Mouse (Mus musculus) heart, postnatal 0 days (tissue): ENCODE results near the gene Rnaseh2b. TPM values are rescaled to one million over a fixed set of nuclear protein-coding genes. Genes with fewer than 3 reads are reported as not detected.

Experiments
- ATAC-seq: fragments of 200-750 bp; cut with Nextera tagmentation; 2 replicates; pipeline ENCODE4 v1.8.0; 2017; ENCODE audit warnings: low read depth, moderate number of reproducible peaks, moderate library complexity; ENCODE audit not compliant: insufficient read depth
- DNase-seq: peaks from one replicate; pipeline ENCODE4 v3.0.0-alpha.2; 2016; ENCODE audit warnings: low spot score
- H3K27ac ChIP-seq: fragments of 300-500 bp; sonication (generic); 2 replicates; pipeline ENCODE4 v1.5.1; 2014; ENCODE audit warnings: low read depth, mild to moderate bottlenecking
- H3K27me3 ChIP-seq: fragments of 300-500 bp; sonication (generic); 2 replicates; pipeline ENCODE4 v1.6.1; 2014; ENCODE audit warnings: low read length, mixed read lengths; ENCODE audit not compliant: control insufficient read depth, insufficient read depth
- H3K36me3 ChIP-seq: fragments of 300-500 bp; sonication (generic); replicated peaks from 2 replicates; pipeline ENCODE4 v1.6.1; 2014; ENCODE audit warnings: low read length, mixed read lengths; ENCODE audit not compliant: control insufficient read depth, insufficient read depth
- H3K4me1 ChIP-seq: fragments of 300-500 bp; sonication (generic); 2 replicates; pipeline ENCODE4 v1.6.1; 2014; ENCODE audit warnings: antibody characterized with exemption; ENCODE audit not compliant: control insufficient read depth, insufficient read depth
- H3K4me2 ChIP-seq: fragments of 300-500 bp; sonication (generic); 2 replicates; pipeline ENCODE4 v1.6.1; 2014; ENCODE audit warnings: low read depth, mild to moderate bottlenecking, low read length, moderate library complexity
- H3K4me3 ChIP-seq: fragments of 300-500 bp; sonication (generic); 2 replicates; pipeline ENCODE4 v1.5.1; 2014; ENCODE audit warnings: low read depth, low read length
- H3K9ac ChIP-seq: fragments of 300-500 bp; sonication (generic); replicated peaks from 2 replicates; pipeline ENCODE4 v1.6.1; 2014; ENCODE audit warnings: low read depth, low read length, mixed read lengths
- H3K9me3 ChIP-seq: fragments of 300-500 bp; sonication (generic); replicated peaks from 2 replicates; pipeline ENCODE4 v1.6.1; 2016; ENCODE audit warnings: low read length; ENCODE audit not compliant: control insufficient read depth
- CTCF ChIP-seq: IDR thresholded peaks from 2 replicates; pipeline ENCODE4 v1.5.1; 2016; ENCODE audit warnings: antibody characterized with exemption, control low read depth, low read depth
- EP300 ChIP-seq: IDR thresholded peaks from 2 replicates; pipeline ENCODE4 v1.6.1; 2016; ENCODE audit warnings: antibody characterized with exemption, low read depth
- WGBS: fragments of 180-500 bp; shearing (Covaris S2); extraction: QIAGEN DNeasy Blood & Tissue Kit; methylation state at CpG from one replicate; pipeline ENCODE4 v1.1.7; 2014; 5-methylcytosine and 5-hydroxymethylcytosine counted together
- polyA plus RNA-seq: library from polyadenylated mRNA; unstranded; fragments of >200 nt; fragmentation: Nextera tagmentation; extraction: Ambion mirVana; gene quantifications from 2 replicates; pipeline ENCODE4 v1.2.1, GENCODE M21; 2015
- total RNA-seq: library from RNA; depleted of rRNA; stranded (reverse); fragments of >200 nt; gene quantifications from 2 replicates; pipeline ENCODE4 v1.2.3, GENCODE M21; 2014; ENCODE audit warnings: low replicate concordance

Gene Rnaseh2b
- total and polyA plus RNA-seq, 2 experiments from 2014 or later = 23.9 to 38.0 TPM

DNA sequence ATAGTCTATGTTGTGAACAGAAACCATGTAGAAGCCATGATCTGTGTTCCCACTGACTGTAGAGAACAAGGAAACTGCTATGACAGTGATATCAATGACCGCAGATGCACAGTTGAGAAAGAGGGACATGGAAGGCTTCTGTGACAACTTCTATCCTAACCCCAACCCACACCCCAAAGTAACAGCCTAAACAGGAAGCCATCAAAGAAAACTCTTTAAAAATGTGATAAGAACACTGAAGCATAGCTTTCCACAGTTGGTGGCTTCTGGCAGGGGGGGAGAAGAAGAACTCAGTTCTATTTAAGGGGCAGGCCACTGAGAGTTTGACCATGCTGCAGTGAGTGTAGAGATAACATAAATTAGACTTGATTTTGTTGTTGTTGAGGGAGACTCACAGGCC is 19.3 kb downstream of the Rnaseh2b start:
- H3K4me2 ChIP-seq = no peak overlapping the region
- 89% methylated on average over 1 of the region's 1 CpGs for WGBS
- H3K36me3 ChIP-seq = no peaks in the 10 kb centered on the region
- H3K27me3 ChIP-seq = no peaks in the 10 kb centered on the region
- H3K27ac ChIP-seq = no peak overlapping the region
- DNase-seq (no peak), ATAC-seq (no peak)
- H3K4me1 ChIP-seq = peaks cover 14% of the 10 kb centered on the region
- no peak overlapping the region for H3K9ac ChIP-seq
- TF ChIP-seq EP300 = no peak
- TF ChIP-seq CTCF = no peak
- no peaks in the 10 kb centered on the region for H3K9me3 ChIP-seq
- no peak overlapping the region for H3K4me3 ChIP-seq

DNA sequence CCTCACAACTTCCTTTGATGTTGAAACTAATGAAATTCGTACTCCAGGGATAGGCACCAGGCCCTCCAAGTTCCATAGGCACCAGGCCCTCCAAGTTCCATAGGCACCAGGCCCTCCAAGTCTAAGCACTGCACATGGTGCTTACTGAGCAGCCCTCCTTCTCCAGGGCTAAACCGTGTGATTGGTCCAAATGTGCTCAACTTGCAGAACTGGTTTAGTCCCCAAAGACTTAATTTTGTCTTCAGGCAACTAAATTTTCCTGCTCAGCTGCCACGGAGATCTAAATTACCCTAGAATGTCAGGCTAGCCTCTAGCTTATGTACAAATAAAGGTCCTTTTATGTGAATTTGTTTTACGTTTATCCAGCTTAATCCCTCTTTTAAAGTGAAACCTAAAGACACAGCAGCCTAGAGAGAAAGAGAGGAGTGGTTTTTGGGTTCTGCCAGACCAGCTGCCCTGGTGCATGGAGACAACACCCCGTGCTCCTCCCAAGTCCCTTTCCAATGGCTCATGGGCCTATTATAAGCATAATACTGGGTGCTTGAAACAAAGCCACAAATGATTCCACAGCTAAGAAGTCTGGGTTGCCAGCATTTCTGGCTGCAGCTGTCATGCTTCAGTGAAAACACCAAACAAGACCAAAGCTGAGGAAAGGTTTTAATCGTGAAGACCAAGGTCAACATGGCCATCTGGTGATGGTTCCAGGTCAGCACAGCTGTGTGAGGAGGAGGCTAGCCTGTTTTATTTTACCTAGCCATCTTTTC is 30.4 kb downstream of the Rnaseh2b start:
- no peak overlapping the region for H3K9ac ChIP-seq
- DNase-seq (no peak), ATAC-seq (no peak)
- H3K27ac ChIP-seq = no peak overlapping the region
- no peak overlapping the region for H3K4me3 ChIP-seq
- 56% methylated on average over 6 of the region's 6 CpGs for WGBS
- H3K9me3 ChIP-seq = no peaks in the 10 kb centered on the region
- no peak overlapping the region for H3K4me2 ChIP-seq
- H3K4me1 ChIP-seq = 0 out of 2 replicates have a peak, but pooled peaks cover 8% of the 10 kb centered on the region
- no peaks in the 10 kb centered on the region for H3K27me3 ChIP-seq
- no peak for TF ChIP-seq CTCF
- TF ChIP-seq EP300 = no peak
- H3K36me3 ChIP-seq = no peaks in the 10 kb centered on the region

- no peak for ATAC-seq
- H3K27ac ChIP-seq = no peak overlapping the region
- no peaks in the 10 kb centered on the region for H3K36me3 ChIP-seq
- no peak for TF ChIP-seq EP300
- no peak for TF ChIP-seq CTCF
- no peak overlapping the region for H3K4me2 ChIP-seq
- H3K9me3 ChIP-seq = no peaks in the 10 kb centered on the region
- DNase-seq = no peak
- 0 out of 2 replicates have a peak, but pooled peaks cover 8% of the 10 kb centered on the region for H3K4me1 ChIP-seq
- WGBS = 77% methylated on average over 5 of the region's 5 CpGs
- no peak overlapping the region for H3K9ac ChIP-seq
- H3K4me3 ChIP-seq = no peak overlapping the region
- H3K27me3 ChIP-seq = no peaks in the 10 kb centered on the region
Measured at GRCm38 (mm10) chr14:62323457-62323856, 31.1 kb downstream of the Rnaseh2b start.

GRCm38 (mm10) chr14:62324943-62325342 is 32.6 kb downstream of the Rnaseh2b start:
- Histone ChIP-seq H3K4me3 (no peak overlapping the region), H3K27me3 (no peaks in the 10 kb centered on the region), H3K9me3 (no peaks in the 10 kb centered on the region), H3K9ac (no peak overlapping the region), H3K4me1 (0 out of 2 replicates have a peak, but pooled peaks cover 8% of the 10 kb centered on the region), H3K4me2 (no peak overlapping the region), H3K36me3 (no peaks in the 10 kb centered on the region), H3K27ac (no peak overlapping the region)
- 78% methylated on average over 5 of the region's 5 CpGs for WGBS
- TF ChIP-seq EP300 = no peak
- no peak for TF ChIP-seq CTCF
- no peak for DNase-seq
- ATAC-seq = no peak

DNA sequence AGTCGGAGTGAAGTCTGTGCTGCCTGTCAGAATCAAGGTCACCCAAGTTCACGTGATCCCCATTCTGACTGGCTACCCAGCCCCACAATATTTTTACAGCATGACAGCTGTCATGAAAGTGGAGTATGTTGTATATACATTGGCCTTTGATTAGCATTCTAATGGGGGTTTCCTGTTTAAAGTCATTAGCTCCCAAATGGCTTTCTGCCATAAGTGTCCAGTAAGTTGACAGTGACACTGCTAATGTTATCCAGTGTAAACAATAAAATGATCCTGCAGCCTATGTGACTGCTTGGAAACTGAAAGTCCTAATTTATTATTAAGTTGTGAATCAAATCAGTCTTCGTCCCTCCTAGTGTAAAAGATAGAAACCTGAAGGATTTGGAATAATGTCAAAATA is 33.6 kb downstream of the Rnaseh2b start:
- ATAC-seq (no peak), DNase-seq (no peak)
- H3K9me3 ChIP-seq = no peaks in the 10 kb centered on the region
- TF ChIP-seq EP300 (no peak), CTCF (no peak)
- no peak overlapping the region for H3K9ac ChIP-seq
- no peaks in the 10 kb centered on the region for H3K27me3 ChIP-seq
- H3K4me3 ChIP-seq = no peak overlapping the region
- no peaks in the 10 kb centered on the region for H3K36me3 ChIP-seq
- 0 out of 2 replicates have a peak, but pooled peaks cover 8% of the 10 kb centered on the region for H3K4me1 ChIP-seq
- H3K27ac ChIP-seq = no peak overlapping the region
- 65% methylated on average over 3 of the region's 3 CpGs for WGBS
- H3K4me2 ChIP-seq = no peak overlapping the region
